Mouse (Mus musculus) E14TG2a.4 (cell line): ENCODE measurements around the gene Tmem135.

Experiments
- CTCF ChIP-seq: conservative IDR thresholded peaks from 2 replicates; pipeline ENCODE4 v1.5.1; 2014; ENCODE audit warnings: low read length
- NANOG ChIP-seq: IDR thresholded peaks from 2 replicates; pipeline ENCODE4 v1.6.1; 2014; ENCODE audit warnings: borderline replicate concordance, low read length, mixed read lengths

DNA sequence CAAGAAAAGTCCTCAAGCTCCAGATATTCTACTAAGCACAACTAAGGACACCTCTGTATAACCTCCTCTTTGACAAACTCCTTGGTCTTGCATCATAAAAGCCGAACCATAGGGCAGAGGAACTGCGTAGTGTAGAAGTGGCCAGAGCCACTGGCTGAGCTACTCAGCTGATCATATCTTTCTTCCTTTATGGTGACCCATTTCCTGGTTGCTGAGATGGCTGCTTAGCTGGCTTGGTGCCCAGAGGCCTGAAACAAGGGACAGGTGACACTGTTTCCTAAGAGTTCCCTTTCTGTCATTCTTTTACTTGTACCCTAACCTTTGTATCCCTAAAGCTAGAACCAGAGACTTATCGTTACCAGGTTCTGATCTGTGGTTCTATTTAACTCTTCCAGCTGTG, 7.3 kb upstream of the Tmem135 start:
- TF ChIP-seq CTCF = no peak
- TF ChIP-seq NANOG = no peak
